Mouse (Mus musculus): ENCODE measurements around the gene Gpatch2.

- no peak for TF ChIP-seq CTCF (IDR thresholded peaks at IDR 0.05; ENCODE audit: control insufficient read depth, insufficient read depth, low read length)
- TF ChIP-seq POLR2A (IDR thresholded peaks at IDR 0.05; ENCODE audit: borderline replicate concordance, control insufficient read depth, low read depth, low read length): no peak
Observed at GRCm38 (mm10) chr1:187389476-187389875, 174.2 kb downstream of the Gpatch2 start.

All from bone marrow, adult 2 months (tissue).